Mouse (Mus musculus): ENCODE measurements around the gene Zfp113. TPM values are rescaled to one million over a fixed set of nuclear protein-coding genes. Genes with fewer than 3 reads are reported as not detected.

The Zfp113 gene
- total and polyA plus RNA-seq, 3 experiments: 0.66 to 23.7 (median 8.5) TPM

DNA sequence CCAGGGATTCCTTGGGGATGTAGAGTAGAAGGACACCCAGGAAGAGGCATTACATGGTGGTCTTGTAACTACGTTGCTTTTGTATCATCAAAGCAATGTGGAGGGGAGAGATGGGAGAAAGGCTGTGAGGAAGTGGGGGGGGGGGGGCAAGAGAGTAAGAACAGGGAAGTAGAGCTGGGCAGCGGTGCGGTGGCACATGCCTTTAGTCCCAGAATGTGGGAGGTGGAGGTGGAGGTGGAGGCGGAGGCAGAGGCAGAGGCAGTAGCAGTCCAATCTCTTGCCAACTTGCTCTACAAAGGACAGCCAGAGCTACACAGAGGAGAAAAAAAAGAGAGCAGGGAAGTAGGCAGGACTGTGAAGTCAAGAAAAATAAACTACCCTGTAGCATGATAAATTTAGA is 17.0 kb downstream of the Zfp113 start:
- H3K27me3 ChIP-seq (ENCODE audit: insufficient read depth, low read length): no peaks in the 10 kb centered on the region
- no peak for DNase-seq (ENCODE audit: low spot score)
- H3K36me3 ChIP-seq (replicated peaks): peaks cover 22% of the 10 kb centered on the region
- TF ChIP-seq POLR2AphosphoS5 (IDR thresholded peaks at IDR 0.05; ENCODE audit: insufficient replicate concordance, low read depth, low read length): no peak
- TF ChIP-seq GATA1 (IDR thresholded peaks at IDR 0.05; ENCODE audit: borderline replicate concordance, low read length): no peak
- TF ChIP-seq TAL1 (conservative IDR thresholded peaks at IDR 0.05; ENCODE audit: low read depth, low read length): no peak
- TF ChIP-seq GATA2 (IDR thresholded peaks at IDR 0.05; ENCODE audit: borderline replicate concordance, low read depth, low read length): no peak
- no peak for TF ChIP-seq CTCF (IDR thresholded peaks at IDR 0.05; ENCODE audit: low read depth, low read length)
- no peak for ATAC-seq (ENCODE audit: extremely low read depth, insufficient number of reproducible peaks, low FRiP score, poor library complexity, severe bottlenecking)
- no peak overlapping the region for H3K4me3 ChIP-seq (ENCODE audit: low read depth, low read length)
- peaks cover 10% of the 10 kb centered on the region; the same call in 1 of the 2 replicates for H3K4me1 ChIP-seq (ENCODE audit: insufficient read depth, low read depth, low read length)
- H3K9me3 ChIP-seq (replicated peaks): 0 out of 2 replicates have a peak, but pooled peaks cover 3% of the 10 kb centered on the region

DNA sequence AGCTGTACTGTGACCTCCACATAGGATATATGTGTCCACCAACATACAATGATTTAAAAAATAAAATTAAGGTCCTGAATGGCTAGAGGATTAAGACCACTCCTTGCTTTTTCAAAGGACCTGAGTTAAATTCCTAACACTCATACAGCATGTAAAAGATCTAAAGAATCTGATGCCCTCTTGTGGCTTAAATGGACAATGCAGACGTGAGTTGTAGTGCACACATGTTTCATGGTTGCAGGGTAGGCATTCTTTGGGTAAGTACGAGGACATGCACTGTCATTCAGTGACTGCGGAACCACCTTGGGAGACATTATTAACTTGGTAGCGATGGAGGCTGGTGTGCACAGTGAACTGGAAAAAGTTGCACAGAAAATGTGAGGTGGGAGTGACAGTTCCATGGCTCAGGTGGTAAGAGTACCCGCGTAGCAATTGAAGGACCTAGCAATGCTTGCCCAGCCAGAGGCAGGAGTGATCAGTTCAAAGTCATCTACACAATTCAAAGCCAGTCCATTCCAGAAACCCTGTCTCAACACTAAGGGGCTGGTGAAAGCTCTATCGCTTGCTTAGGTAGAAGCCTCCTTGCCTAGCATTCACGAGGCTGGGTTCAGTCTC is 17.5 kb downstream of the Zfp113 start:
- H3K27me3 ChIP-seq (ENCODE audit: insufficient read depth, low read length): no peaks in the 10 kb centered on the region
- DNase-seq (ENCODE audit: low spot score) (no peak), ATAC-seq (ENCODE audit: extremely low read depth, insufficient number of reproducible peaks, low FRiP score, poor library complexity, severe bottlenecking) (no peak; the same call in 1 of the 2 replicates)
- H3K4me3 ChIP-seq (ENCODE audit: low read depth, low read length): no peak overlapping the region
- H3K9me3 ChIP-seq (replicated peaks): no peaks in the 10 kb centered on the region
- peaks cover 25% of the 10 kb centered on the region for H3K36me3 ChIP-seq (replicated peaks)
- H3K4me1 ChIP-seq (ENCODE audit: insufficient read depth, low read depth, low read length): peaks cover 10% of the 10 kb centered on the region; the same call in 1 of the 2 replicates
- no peak for TF ChIP-seq TAL1 (conservative IDR thresholded peaks at IDR 0.05; ENCODE audit: low read depth, low read length)
- TF ChIP-seq CTCF (IDR thresholded peaks at IDR 0.05; ENCODE audit: low read depth, low read length): peak; percentile 40; the same call in 1 of the 2 replicates

DNA sequence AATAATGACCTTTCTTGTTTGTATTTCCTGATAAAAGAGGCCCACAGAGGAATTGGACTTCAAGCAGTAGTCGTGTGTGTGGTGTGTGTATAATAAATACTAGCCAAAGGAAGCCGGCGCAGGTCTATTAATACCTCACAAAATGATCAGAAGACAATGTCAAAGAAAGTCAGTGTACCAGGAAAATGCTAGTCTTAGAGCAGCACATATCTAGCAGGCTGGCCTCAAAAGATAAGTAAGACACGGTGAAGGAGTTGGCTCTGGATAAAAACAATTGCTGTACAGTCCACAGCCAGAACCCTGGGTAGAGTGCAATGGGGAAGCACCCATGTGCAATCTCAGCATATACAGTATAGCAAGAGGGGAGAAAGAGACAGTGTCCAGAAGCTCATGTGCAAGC is 18.3 kb downstream of the Zfp113 start:
- Histone ChIP-seq H3K9me3 (replicated peaks) (no peaks in the 10 kb centered on the region), H3K4me1 (ENCODE audit: insufficient read depth, low read depth, low read length) (peaks cover 10% of the 10 kb centered on the region; the same call in 1 of the 2 replicates), H3K4me3 (ENCODE audit: low read depth, low read length) (no peak overlapping the region), H3K27me3 (ENCODE audit: insufficient read depth, low read length) (no peaks in the 10 kb centered on the region), H3K36me3 (replicated peaks) (peaks cover 33% of the 10 kb centered on the region)
- TF ChIP-seq GATA2 (IDR thresholded peaks at IDR 0.05; ENCODE audit: borderline replicate concordance, low read depth, low read length): no peak
- TF ChIP-seq GATA1 (IDR thresholded peaks at IDR 0.05; ENCODE audit: borderline replicate concordance, low read length): no peak
- no peak for TF ChIP-seq TAL1 (conservative IDR thresholded peaks at IDR 0.05; ENCODE audit: low read depth, low read length)
- no peak for TF ChIP-seq POLR2AphosphoS5 (IDR thresholded peaks at IDR 0.05; ENCODE audit: insufficient replicate concordance, low read depth, low read length)
- TF ChIP-seq CTCF (IDR thresholded peaks at IDR 0.05; ENCODE audit: low read depth, low read length): no peak
- ATAC-seq (ENCODE audit: extremely low read depth, insufficient number of reproducible peaks, low FRiP score, poor library complexity, severe bottlenecking) (no peak), DNase-seq (ENCODE audit: low spot score) (no peak)

DNA sequence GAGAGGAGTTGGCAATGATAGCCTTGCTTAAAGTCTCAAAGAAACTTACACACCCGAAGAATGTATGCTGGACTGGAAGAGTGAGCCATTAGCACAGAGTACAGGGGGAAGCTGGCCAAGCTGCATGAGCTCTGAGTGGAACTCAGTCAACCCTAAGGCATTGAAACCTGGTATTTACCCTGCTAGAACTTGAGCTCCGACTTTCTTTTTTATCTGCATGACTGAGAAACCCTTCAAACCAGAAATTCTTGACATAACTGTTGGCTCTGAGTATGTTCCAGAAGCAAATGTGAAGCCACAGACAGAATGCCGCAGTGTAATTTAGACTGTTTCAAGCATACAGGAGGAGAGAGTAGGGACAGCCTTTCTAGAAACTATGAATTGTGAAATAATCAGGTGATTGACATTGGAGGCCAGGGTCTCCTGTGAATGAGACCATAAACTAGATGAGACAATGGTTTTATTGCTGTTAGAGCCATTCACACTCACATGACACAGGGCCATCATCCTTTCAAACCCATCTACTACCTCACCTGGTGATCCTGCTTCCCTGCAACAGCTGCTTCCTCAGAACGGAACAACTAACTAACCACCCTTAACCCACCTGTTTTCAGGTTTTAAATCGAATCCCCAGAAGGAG is 23.0 kb downstream of the Zfp113 start:
- Histone ChIP-seq H3K27me3 (ENCODE audit: insufficient read depth, low read length) (no peaks in the 10 kb centered on the region), H3K4me1 (ENCODE audit: insufficient read depth, low read depth, low read length) (0 out of 2 replicates have a peak, but pooled peaks cover 2% of the 10 kb centered on the region), H3K36me3 (replicated peaks) (peaks cover 71% of the 10 kb centered on the region), H3K4me3 (ENCODE audit: low read depth, low read length) (no peak overlapping the region), H3K9me3 (replicated peaks) (no peaks in the 10 kb centered on the region)
- DNase-seq (ENCODE audit: low spot score) (no peak), ATAC-seq (ENCODE audit: extremely low read depth, insufficient number of reproducible peaks, low FRiP score, poor library complexity, severe bottlenecking) (no peak)
- TF ChIP-seq TAL1 (conservative IDR thresholded peaks at IDR 0.05; ENCODE audit: low read depth, low read length) (no peak), POLR2AphosphoS5 (IDR thresholded peaks at IDR 0.05; ENCODE audit: insufficient replicate concordance, low read depth, low read length) (no peak), GATA2 (IDR thresholded peaks at IDR 0.05; ENCODE audit: borderline replicate concordance, low read depth, low read length) (no peak), GATA1 (IDR thresholded peaks at IDR 0.05; ENCODE audit: borderline replicate concordance, low read length) (no peak), CTCF (IDR thresholded peaks at IDR 0.05; ENCODE audit: low read depth, low read length) (no peak)

DNA sequence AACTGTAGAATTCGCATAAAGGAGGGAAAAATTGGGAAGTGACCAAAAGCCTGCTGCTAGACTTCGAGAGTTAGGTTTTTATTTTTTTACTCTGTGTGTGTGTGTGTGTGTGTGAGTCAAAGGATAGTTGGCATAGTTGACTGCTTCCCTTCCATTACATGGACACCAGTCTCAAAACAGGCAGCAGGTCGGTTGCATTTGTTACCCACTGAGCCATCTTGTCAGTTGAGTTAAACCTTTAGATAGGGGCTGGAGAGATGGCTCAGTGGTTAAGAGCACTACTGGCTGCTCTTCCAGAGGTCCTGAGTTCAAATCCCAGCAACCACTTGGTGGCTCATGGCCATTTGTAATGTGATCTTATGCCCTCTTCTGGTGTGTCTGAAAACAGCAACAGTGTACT is 37.5 kb downstream of the Zfp113 start:
- no peak for DNase-seq (ENCODE audit: low spot score)
- Histone ChIP-seq H3K9me3 (replicated peaks) (no peaks in the 10 kb centered on the region), H3K27me3 (ENCODE audit: insufficient read depth, low read length) (peaks cover 5% of the 10 kb centered on the region; the same call in 1 of the 2 replicates), H3K36me3 (replicated peaks) (peaks cover 11% of the 10 kb centered on the region), H3K4me3 (ENCODE audit: low read depth, low read length) (peak overlapping the region; percentile 79; the same call in 1 of the 2 replicates), H3K4me1 (ENCODE audit: insufficient read depth, low read depth, low read length) (peaks cover 21% of the 10 kb centered on the region)
- no peak for TF ChIP-seq POLR2AphosphoS5 (IDR thresholded peaks at IDR 0.05; ENCODE audit: insufficient replicate concordance, low read depth, low read length)
- no peak for TF ChIP-seq GATA2 (IDR thresholded peaks at IDR 0.05; ENCODE audit: borderline replicate concordance, low read depth, low read length)
- TF ChIP-seq TAL1 (conservative IDR thresholded peaks at IDR 0.05; ENCODE audit: low read depth, low read length): no peak
- no peak for TF ChIP-seq GATA1 (IDR thresholded peaks at IDR 0.05; ENCODE audit: borderline replicate concordance, low read length)
- no peak for TF ChIP-seq CTCF (IDR thresholded peaks at IDR 0.05; ENCODE audit: low read depth, low read length)
- ATAC-seq (ENCODE audit: extremely low read depth, insufficient number of reproducible peaks, low FRiP score, poor library complexity, severe bottlenecking): no peak

DNA sequence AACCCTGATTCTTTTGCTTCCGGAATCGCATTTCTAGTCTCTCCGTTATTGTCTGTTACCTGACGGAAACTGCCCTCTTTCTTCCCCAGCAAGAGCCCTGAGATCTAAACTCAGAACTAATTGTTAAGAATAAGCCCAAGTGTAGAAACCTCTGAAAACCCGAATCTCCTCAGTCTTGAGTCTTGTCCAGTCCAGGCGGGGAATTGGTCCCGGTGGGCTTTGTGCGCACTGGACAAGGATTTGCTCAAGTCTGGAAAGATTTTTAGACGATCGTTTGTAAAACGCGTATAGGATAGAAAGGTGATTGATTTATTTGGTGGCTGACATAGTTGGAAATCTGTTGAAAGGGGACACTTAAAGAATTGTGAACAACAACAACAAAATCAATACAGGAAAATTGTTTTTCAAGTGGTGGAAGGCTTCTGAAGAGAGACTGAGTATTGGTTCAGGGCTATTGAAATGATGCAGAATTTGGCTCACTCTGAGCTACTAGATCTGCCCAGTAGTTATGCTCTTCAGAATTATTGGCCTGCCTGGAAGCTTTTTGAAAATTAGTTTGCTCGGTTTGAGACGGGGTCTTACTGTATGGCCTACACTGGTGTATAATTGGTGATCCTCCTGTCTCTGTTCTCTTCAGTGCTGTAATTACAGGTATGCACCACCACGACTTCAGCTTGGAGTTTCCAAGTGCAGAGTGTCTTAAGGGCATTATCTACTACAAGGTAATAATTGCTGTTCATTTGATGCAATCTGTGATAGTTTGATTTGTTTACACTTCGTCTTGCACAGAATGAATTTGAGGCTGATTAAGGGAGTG is 38.1 kb downstream of the Zfp113 start:
- Histone ChIP-seq H3K27me3 (ENCODE audit: insufficient read depth, low read length) (peaks cover 5% of the 10 kb centered on the region; the same call in 1 of the 2 replicates), H3K9me3 (replicated peaks) (no peaks in the 10 kb centered on the region), H3K4me1 (ENCODE audit: insufficient read depth, low read depth, low read length) (peaks cover 21% of the 10 kb centered on the region), H3K4me3 (ENCODE audit: low read depth, low read length) (peak overlapping the region; percentile 79), H3K36me3 (replicated peaks) (peaks cover 9% of the 10 kb centered on the region)
- ATAC-seq (ENCODE audit: extremely low read depth, insufficient number of reproducible peaks, low FRiP score, poor library complexity, severe bottlenecking) (no peak), DNase-seq (ENCODE audit: low spot score) (no peak)
- TF ChIP-seq TAL1 (conservative IDR thresholded peaks at IDR 0.05; ENCODE audit: low read depth, low read length) (no peak), CTCF (IDR thresholded peaks at IDR 0.05; ENCODE audit: low read depth, low read length) (no peak), POLR2AphosphoS5 (IDR thresholded peaks at IDR 0.05; ENCODE audit: insufficient replicate concordance, low read depth, low read length) (no peak), GATA2 (IDR thresholded peaks at IDR 0.05; ENCODE audit: borderline replicate concordance, low read depth, low read length) (no peak), GATA1 (IDR thresholded peaks at IDR 0.05; ENCODE audit: borderline replicate concordance, low read length) (no peak)

Measured in G1E (cell line).